Mouse (Mus musculus) liver, adult 2 months (tissue): Measurements from ENCODE around the gene Unc93a2.
"Not testable (repeated sequence)": the region's sequence is repeated elsewhere in the genome, so short reads cannot be mapped to it uniquely, and the experiment has no call there.

Source experiments
- CTCF ChIP-seq: fragments of 200-500 bp; IDR thresholded peaks from 2 replicates; pipeline ENCODE4 v1.5.1; 2011; ENCODE audit warnings: low read depth, low read length, control low read depth
- POLR2A ChIP-seq: fragments of 200-500 bp; IDR thresholded peaks from 2 replicates; pipeline ENCODE4 v1.6.1; 2011; ENCODE audit warnings: low read length, control low read depth; ENCODE audit not compliant: insufficient read depth; ENCODE audit errors: extremely low read depth

GRCm38 (mm10) chr17:7337381-7337780 is 47.9 kb downstream of the Unc93a2 start:
- not testable (repeated sequence) for TF ChIP-seq CTCF, POLR2A
